In the genomic region with DNA sequence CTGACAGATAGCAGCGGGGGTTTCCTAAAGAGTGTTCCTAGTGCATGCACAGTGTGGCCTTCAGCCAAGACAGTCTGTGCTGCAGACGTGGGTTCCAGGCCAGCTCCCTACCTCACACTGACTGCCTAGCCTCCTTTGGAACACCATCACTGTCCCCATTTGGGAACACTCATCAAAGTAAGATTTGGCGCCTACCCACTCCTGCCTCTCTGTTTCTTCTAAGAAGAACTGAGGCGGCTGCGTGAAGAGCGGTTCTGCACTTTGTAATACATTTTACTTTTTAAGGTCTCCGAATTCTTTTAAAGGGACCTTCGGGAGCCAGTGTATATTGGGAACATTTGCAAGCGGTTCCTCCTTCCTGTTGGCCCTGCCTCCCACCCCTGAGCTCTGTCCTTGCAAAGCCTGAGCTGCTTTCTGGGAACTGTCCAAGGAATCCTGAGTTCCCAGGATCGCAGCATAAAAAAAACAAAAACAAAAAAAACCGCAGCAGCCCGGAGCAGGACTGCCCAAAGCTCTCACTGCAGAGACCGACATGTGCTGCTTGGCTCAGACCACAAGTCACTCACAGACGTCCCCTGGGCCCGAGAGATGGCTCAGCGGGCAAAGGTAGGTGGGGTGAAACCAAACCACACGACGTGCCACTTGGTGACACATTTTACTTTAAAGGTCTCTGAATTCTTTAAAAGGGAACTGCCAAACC, we compare ENCODE assay signal across 8 mouse cellular contexts. TPM values are rescaled to one million over a fixed set of nuclear protein-coding genes. Genes with fewer than 3 reads are reported as not detected.
DNase-seq lines count a peak whose midpoint lies in the region; ATAC-seq lines count a peak whose summit lies in the region.

No protein-coding gene starts in this region.

- peaks cover 85% of the 10 kb centered on the region for H3K4me1 ChIP-seq in liver, embryonic 13.5 days (replicated peaks)

- WGBS in liver, embryonic 13.5 days (ENCODE audit: insufficient replicate concordance), result 19% methylated on average over 18 of the region's 18 CpGs

- no peak for ATAC-seq in liver, embryonic 13.5 days (ENCODE audit: low read depth)

- peak overlapping the region; percentile 9; the same call in 1 of the 2 replicates for H3K27ac ChIP-seq in liver, embryonic 13.5 days

- H3K4me3 ChIP-seq in liver, embryonic 13.5 days (replicated peaks), result no peak overlapping the region

- H3K36me3 ChIP-seq in liver, embryonic 13.5 days, result no peaks in the 10 kb centered on the region

- H3K27me3 ChIP-seq in liver, embryonic 13.5 days, result peaks cover 20% of the 10 kb centered on the region

- no peaks in the 10 kb centered on the region for H3K9me3 ChIP-seq in liver, embryonic 13.5 days (replicated peaks)

- peak; percentile 43 for DNase-seq in gastrocnemius, postnatal 14 days
- DNase-seq in gastrocnemius, adult 8-10 months (ENCODE audit: low spot score in 2 of 2), result no peak
- DNase-seq in 3134 (ENCODE audit: extremely low read depth, insufficient read length, low spot score), result peak; percentile 63
- peak; percentile 20 for DNase-seq in adrenal gland, postnatal 25 days
- peak; percentile 75 to 78 for DNase-seq in heart, postnatal 10 days
- DNase-seq in liver, embryonic 13.5 days, result no peak
- DNase-seq in testis, postnatal 14 days (ENCODE audit: low spot score), result peak; percentile 62
- no peak for DNase-seq in thymus, adult 18-20 months

- intact Hi-C loops in gastrocnemius, postnatal 14 days (cut with DNase I; ENCODE audit: low total_unique reads), result no loop called here
- intact Hi-C loops in heart, postnatal 10 days (cut with DNase I), result loop anchor here (10.0 kb wide), 1 partner anchor 203 kb away; a partner anchor contains a TSS

- H3K9ac ChIP-seq in liver, embryonic 13.5 days, result no peak overlapping the region

- no peak overlapping the region for H3K4me2 ChIP-seq in liver, embryonic 13.5 days

RNA-seq across cellular contexts. Expression of a gene that starts 6.4 kb away (rescaled TPM):
- total RNA-seq in gastrocnemius, postnatal 14 days (2021), result 1 to 10 TPM; 2.5 to 2.8 TPM
- under 1 TPM; 0.22 to 0.86 (median 0.72) TPM for total RNA-seq in gastrocnemius, adult 8-10 months (2022)
- 1.8 and 5.2 TPM in 2 replicates for total RNA-seq in adrenal gland, postnatal 25 days (2021)
- total RNA-seq in heart, postnatal 10 days (2021), result 10 to 100 TPM; 23.2 to 26.9 TPM
- polyA plus RNA-seq in liver, embryonic 13.5 days (2015; fragmentation: Nextera tagmentation; extraction: Ambion mirVana), result 13.5 and 16.4 TPM in 2 replicates

Comparison
In these comparisons a context has a peak if more than half of its experiments do, and no peak if none do; other contexts are left out.
1. DNase-seq: peak in gastrocnemius, postnatal 14 days (single experiment), 3134 (single experiment), adrenal gland, postnatal 25 days (single experiment), heart, postnatal 10 days (2 of 2) and testis, postnatal 14 days (single experiment); none in gastrocnemius, adult 8-10 months (0 of 2), liver, embryonic 13.5 days (single experiment) and thymus, adult 18-20 months (0 of 2).